Mouse (Mus musculus) activated CD4-positive, CD25-positive, alpha-beta regulatory T cell, adult 9 weeks (primary cell): Measurements from ENCODE around the gene Gm13277. TPM values are rescaled to one million over a fixed set of nuclear protein-coding genes. Genes with fewer than 3 reads are reported as not detected.

ENCODE experiments used
- polyA plus RNA-seq: library from polyadenylated mRNA; unstranded; fragments of 100-300 nt; shearing (Covaris generic); gene quantifications from one replicate; pipeline ENCODE4 v1.2.1, GENCODE M21; 2017

Gm13277 gene
- polyA plus RNA-seq, 1 experiment from 2014 or later: not detected

Other genes with a start within 250 kb of the Gm13277 start
- gene Ifna15, start 230.4 kb upstream of the Gm13277 start, polyA plus RNA-seq: not detected
- not detected for gene Ifna14, start 216.8 kb upstream of the Gm13277 start, polyA plus RNA-seq
- gene Ifna9, start 196.2 kb upstream of the Gm13277 start, polyA plus RNA-seq: not detected
- not detected for gene Ifna12, start 185.3 kb upstream of the Gm13277 start, polyA plus RNA-seq
- gene C87499, start 154.2 kb upstream of the Gm13277 start, polyA plus RNA-seq: not detected
- not detected for gene Ifna13, start 144.2 kb upstream of the Gm13277 start, polyA plus RNA-seq
- not detected for gene Ifna16, start 111.7 kb upstream of the Gm13277 start, polyA plus RNA-seq
- gene Ifna2, start 104.7 kb upstream of the Gm13277 start, polyA plus RNA-seq: not detected
- gene Ifnab, start 97.3 kb upstream of the Gm13277 start, polyA plus RNA-seq: not detected
- not detected for gene Gm26566, start 66.8 kb upstream of the Gm13277 start, polyA plus RNA-seq
- 20.7 TPM for gene Klhl9, start 66.2 kb upstream of the Gm13277 start, polyA plus RNA-seq
- not detected for gene Gm13271, start 33.8 kb upstream of the Gm13277 start, polyA plus RNA-seq
- gene Gm13283, start 28.5 kb upstream of the Gm13277 start, polyA plus RNA-seq: not detected
- not detected for gene Gm13290, start 14.8 kb upstream of the Gm13277 start, polyA plus RNA-seq
- not detected for gene Gm13289, start 11.7 kb upstream of the Gm13277 start, polyA plus RNA-seq
- gene Gm13272, start 8.8 kb upstream of the Gm13277 start, polyA plus RNA-seq: not detected
- 0.43 TPM for gene Ifnz, start 6.5 kb upstream of the Gm13277 start, polyA plus RNA-seq
- not detected for gene Gm13276, start 2.9 kb upstream of the Gm13277 start, polyA plus RNA-seq
- not detected for gene Gm13278, start 2.9 kb downstream of the Gm13277 start, polyA plus RNA-seq
- gene Gm13275, start 5.9 kb downstream of the Gm13277 start, polyA plus RNA-seq: not detected
- not detected for gene Gm13279, start 8.8 kb downstream of the Gm13277 start, polyA plus RNA-seq
- 0.83 TPM for gene Gm13285, start 11.0 kb downstream of the Gm13277 start, polyA plus RNA-seq
- gene Gm13287, start 14.6 kb downstream of the Gm13277 start, polyA plus RNA-seq: not detected
- not detected for gene Gm13288, start 16.9 kb downstream of the Gm13277 start, polyA plus RNA-seq
- gene Ifna7, start 27.6 kb downstream of the Gm13277 start, polyA plus RNA-seq: not detected
- gene Ifna11, start 31.3 kb downstream of the Gm13277 start, polyA plus RNA-seq: not detected
- gene Ifna6, start 38.8 kb downstream of the Gm13277 start, polyA plus RNA-seq: not detected
- not detected for gene Ifna5, start 46.9 kb downstream of the Gm13277 start, polyA plus RNA-seq
- gene Ifna4, start 53.2 kb downstream of the Gm13277 start, polyA plus RNA-seq: not detected
- gene Ifna1, start 61.5 kb downstream of the Gm13277 start, polyA plus RNA-seq: not detected
- not detected for gene Ifne, start 91.6 kb downstream of the Gm13277 start, polyA plus RNA-seq